ENCODE assay signal across 17 mouse cellular contexts in genomic region chr19:46486709-46487108, GRCm38 (mm10). TPM values are rescaled to one million over a fixed set of nuclear protein-coding genes. Genes with fewer than 3 reads are reported as not detected.
A peak's percentile ranks its signal among the peaks of the same experiment; 100 is the strongest.
DNase-seq lines count a peak whose midpoint lies in the region; ATAC-seq and TF ChIP-seq lines count a peak whose summit lies in the region.
"Had no signal": no experiment of that assay in that cellular context is flagged by ENCODE, and none has a peak within 500 bp of the region (broad histone marks: within the 10 kb centered on the region; RNA-seq: fewer than 3 reads in every experiment).

No protein-coding gene starts in this region.

- no peak for TF ChIP-seq EP300 in heart, postnatal 0 days (IDR thresholded peaks at IDR 0.05; ENCODE audit: low read depth)

- no peaks in the 10 kb centered on the region for H3K9me3 ChIP-seq in heart, embryonic 15.5 days (replicated peaks)
- no peaks in the 10 kb centered on the region for H3K9me3 ChIP-seq in lung, embryonic 15.5 days
- H3K9me3 ChIP-seq in heart, postnatal 0 days (replicated peaks; ENCODE audit: control insufficient read depth, low read length) = no peaks in the 10 kb centered on the region

- peaks cover 82% of the 10 kb centered on the region for H3K4me1 ChIP-seq in heart, embryonic 15.5 days (replicated peaks)
- H3K4me1 ChIP-seq in lung, embryonic 15.5 days = peaks cover 78% of the 10 kb centered on the region
- peaks cover 63% of the 10 kb centered on the region for H3K4me1 ChIP-seq in heart, postnatal 0 days (ENCODE audit: control insufficient read depth, insufficient read depth)

- H3K9ac ChIP-seq in heart, embryonic 15.5 days = no peak overlapping the region
- peak overlapping the region; percentile 7; the same call in 1 of the 2 replicates for H3K9ac ChIP-seq in lung, embryonic 15.5 days
- H3K9ac ChIP-seq in heart, postnatal 0 days (replicated peaks; ENCODE audit: low read depth, low read length) = no peak overlapping the region

- H3K4me2 ChIP-seq in heart, embryonic 15.5 days = no peak overlapping the region
- H3K4me2 ChIP-seq in lung, embryonic 15.5 days = no peak overlapping the region
- H3K4me2 ChIP-seq in heart, postnatal 0 days (ENCODE audit: low read depth, low read length) = no peak overlapping the region

- no peaks in the 10 kb centered on the region for H3K27me3 ChIP-seq in heart, embryonic 15.5 days
- no peaks in the 10 kb centered on the region for H3K27me3 ChIP-seq in lung, embryonic 15.5 days
- no peaks in the 10 kb centered on the region for H3K27me3 ChIP-seq in heart, postnatal 0 days (ENCODE audit: control insufficient read depth, insufficient read depth, low read length)
- H3K27me3 ChIP-seq: Patski had no signal

- no peak for ATAC-seq in heart, embryonic 15.5 days (replicated peaks; ENCODE audit: insufficient number of reproducible peaks, insufficient read depth, low FRiP score, low read depth)
- no peak for ATAC-seq in lung, embryonic 15.5 days (ENCODE audit: borderline replicate concordance, extremely low read depth, low FRiP score, low TSS enrichment)
- ATAC-seq in heart, postnatal 0 days (ENCODE audit: insufficient read depth, low read depth) = no peak
- peak; percentile 76 for ATAC-seq in megakaryocyte, adult 5-6 weeks (ENCODE audit: poor library complexity, severe bottlenecking)
- ATAC-seq: midbrain, embryonic 16.5 days; Patski had no signal

- DNase-seq in heart, adult 8-10 months (ENCODE audit: low spot score) = no peak
- DNase-seq in lung, postnatal 10 days = no peak
- DNase-seq in heart, postnatal 0 days (ENCODE audit: low spot score) = no peak
- DNase-seq in urinary bladder, postnatal 14 days (ENCODE audit: low spot score) = no peak
- DNase-seq: adrenal gland, postnatal 25 days; cerebellum, adult 11-12 months; embryo, embryonic 11 days; layer of hippocampus, adult 9-11 months; left cerebral cortex, postnatal 4 days; thymus, postnatal 25 days had no signal

- H3K27ac ChIP-seq in heart, embryonic 15.5 days = peak overlapping the region; percentile 23
- peak overlapping the region; percentile 58 for H3K27ac ChIP-seq in lung, embryonic 15.5 days
- peak overlapping the region; percentile 37; the same call in 1 of the 2 replicates for H3K27ac ChIP-seq in heart, postnatal 0 days (ENCODE audit: low read depth)
- H3K27ac ChIP-seq: heart, adult 2 months had no signal

- WGBS in heart, embryonic 15.5 days = 40% methylated on average over 2 of the region's 2 CpGs
- WGBS in lung, embryonic 15.5 days = 24% methylated on average over 2 of the region's 2 CpGs
- WGBS in heart, postnatal 0 days = 46% methylated on average over 2 of the region's 2 CpGs

- no peaks in the 10 kb centered on the region for H3K36me3 ChIP-seq in heart, embryonic 15.5 days
- H3K36me3 ChIP-seq in lung, embryonic 15.5 days = peaks cover 15% of the 10 kb centered on the region; the same call in 1 of the 2 replicates
- H3K36me3 ChIP-seq in heart, postnatal 0 days (replicated peaks; ENCODE audit: control insufficient read depth, insufficient read depth, low read length) = no peaks in the 10 kb centered on the region; the same call in 1 of the 2 replicates

- TF ChIP-seq CTCF in heart, postnatal 0 days (IDR thresholded peaks at IDR 0.05; ENCODE audit: low read depth) = no peak

- no peak overlapping the region for H3K4me3 ChIP-seq in heart, embryonic 15.5 days
- H3K4me3 ChIP-seq in lung, embryonic 15.5 days = no peak overlapping the region
- no peak overlapping the region for H3K4me3 ChIP-seq in heart, postnatal 0 days (ENCODE audit: low read depth, low read length)
- H3K4me3 ChIP-seq: erythroblast, embryonic 14.5 days; heart, adult 2 months had no signal

RNA-seq across cellular contexts. Expression of gene Trim8, which starts 14.8 kb away (rescaled TPM):
- polyA plus RNA-seq in heart, embryonic 15.5 days (2015; fragmentation: Nextera tagmentation; extraction: Ambion mirVana) = 15.9 and 19.2 TPM in 2 replicates
- total RNA-seq in heart, adult 8-10 months (2022) = 10 to 100 TPM; 31.5 to 38.8 (median 37.6) TPM
- polyA plus RNA-seq in lung, embryonic 15.5 days (2015; fragmentation: Nextera tagmentation; extraction: Ambion mirVana) = 22.2 and 27.8 TPM in 2 replicates
- 35.9 and 48.3 TPM in 2 replicates for total RNA-seq in heart, postnatal 0 days (2014; rRNA removed; ENCODE audit: low replicate concordance)
- 14.3 and 14.6 TPM in 2 replicates for polyA plus RNA-seq in heart, postnatal 0 days (2015; fragmentation: Nextera tagmentation; extraction: Ambion mirVana)
- 14.1 and 18.2 TPM in 2 replicates for total RNA-seq in megakaryocyte, adult 5-6 weeks (2015)
- total RNA-seq in megakaryocyte, adult 5-6 weeks (2017) = 18.0 and 20.1 TPM in 2 replicates
